Mouse (Mus musculus) megakaryocyte, embryonic 14.5 days (primary cell): Measurements from ENCODE around the gene Hist1h4d.

Experiments
- FLI1 ChIP-seq: IDR thresholded peaks from 2 replicates; pipeline ENCODE4 v1.6.1; 2012; ENCODE audit warnings: low read length, inconsistent platforms, mixed read lengths
- GATA1 ChIP-seq: IDR thresholded peaks from 3 replicates; pipeline ENCODE4 v1.6.1; 2012; ENCODE audit warnings: mixed read lengths, low read length, inconsistent platforms, borderline replicate concordance

DNA sequence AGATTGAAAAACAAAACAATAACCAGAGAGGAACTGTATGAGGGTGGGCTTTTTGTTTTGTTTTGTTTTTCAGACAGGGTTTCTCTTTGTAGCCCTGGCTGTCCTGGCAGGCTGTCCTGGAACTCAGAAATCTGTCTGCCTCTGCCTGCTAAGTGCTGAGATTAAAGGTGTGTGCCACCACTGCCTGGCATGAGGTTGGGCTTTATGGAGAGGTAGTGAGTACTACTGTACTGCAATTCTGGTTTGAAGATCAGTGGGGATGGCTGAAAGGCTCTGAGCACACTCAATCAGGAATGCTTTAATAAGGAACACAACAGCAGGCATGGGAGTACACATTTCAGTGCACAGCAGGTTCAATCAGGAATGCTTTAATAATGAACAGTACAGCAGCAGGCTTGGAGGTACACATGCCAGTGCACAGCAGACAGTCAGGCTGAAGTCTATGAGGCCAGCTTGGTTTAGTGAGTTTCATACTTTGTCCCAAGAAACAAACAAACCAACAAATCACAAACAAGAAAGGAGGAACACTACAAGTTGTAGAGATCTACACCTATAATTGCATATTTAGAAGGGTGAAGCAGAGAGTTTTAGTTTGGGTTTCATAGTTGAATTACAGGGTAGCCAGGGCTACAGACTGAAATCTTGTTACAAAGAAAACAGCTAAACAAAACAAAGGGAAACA lies 2.1 kb downstream of the Hist1h4d start:
- TF ChIP-seq FLI1 (no peak), GATA1 (no peak)
